Mouse (Mus musculus): ENCODE measurements around the gene Tmprss11e.

The Tmprss11e gene

GRCm38 (mm10) chr5:86745715-86746114, at the start of gene Tmprss11e:
TSS of gene Tmprss11e (minus strand) at chr5:86745815.
- DNase-seq (ENCODE audit: low read depth, low spot score): no peak

GRCm38 (mm10) chr5:86792807-86793206, 47.2 kb upstream of the Tmprss11e start:
- no peak for DNase-seq (ENCODE audit: low read depth, low spot score)

GRCm38 (mm10) chr5:86792249-86792648, 46.6 kb upstream of the Tmprss11e start:
- no peak for DNase-seq (ENCODE audit: low read depth, low spot score)

- DNase-seq (ENCODE audit: low read depth, low spot score): no peak
Observed at GRCm38 (mm10) chr5:86789954-86790353, 44.3 kb upstream of the Tmprss11e start.

GRCm38 (mm10) chr5:86786798-86787197, 41.2 kb upstream of the Tmprss11e start:
- no peak for DNase-seq (ENCODE audit: low read depth, low spot score)

- DNase-seq (ENCODE audit: low read depth, low spot score): peak; percentile 34
Observed at GRCm38 (mm10) chr5:86784205-86784604, 38.6 kb upstream of the Tmprss11e start.

GRCm38 (mm10) chr5:86783059-86783458, 37.4 kb upstream of the Tmprss11e start:
- no peak for DNase-seq (ENCODE audit: low read depth, low spot score)

- DNase-seq (ENCODE audit: low read depth, low spot score): no peak
Observed at GRCm38 (mm10) chr5:86778471-86778870, 32.9 kb upstream of the Tmprss11e start.

- DNase-seq (ENCODE audit: low read depth, low spot score): no peak
Observed at GRCm38 (mm10) chr5:86776941-86777340, 31.3 kb upstream of the Tmprss11e start.

- DNase-seq (ENCODE audit: low read depth, low spot score): no peak
Observed at GRCm38 (mm10) chr5:86771010-86771409, 25.4 kb upstream of the Tmprss11e start.

- DNase-seq (ENCODE audit: low read depth, low spot score): no peak
Observed at GRCm38 (mm10) chr5:86769015-86769658, 23.5 kb upstream of the Tmprss11e start.

GRCm38 (mm10) chr5:86742796-86743195, 2.8 kb downstream of the Tmprss11e start:
- no peak for DNase-seq (ENCODE audit: low read depth, low spot score)

- DNase-seq (ENCODE audit: low read depth, low spot score): no peak
Observed at GRCm38 (mm10) chr5:86741146-86741545, 4.5 kb downstream of the Tmprss11e start.

GRCm38 (mm10) chr5:86735808-86736207, 9.8 kb downstream of the Tmprss11e start:
- no peak for DNase-seq (ENCODE audit: low read depth, low spot score)

GRCm38 (mm10) chr5:86730587-86730986, 15.0 kb downstream of the Tmprss11e start:
- DNase-seq (ENCODE audit: low read depth, low spot score): peak; percentile 5

GRCm38 (mm10) chr5:86728574-86728973, 17.0 kb downstream of the Tmprss11e start:
- no peak for DNase-seq (ENCODE audit: low read depth, low spot score)

GRCm38 (mm10) chr5:86727033-86727432, 18.6 kb downstream of the Tmprss11e start:
- no peak for DNase-seq (ENCODE audit: low read depth, low spot score)

- DNase-seq (ENCODE audit: low read depth, low spot score): no peak
Observed at GRCm38 (mm10) chr5:86725021-86725420, 20.6 kb downstream of the Tmprss11e start.

- no peak for DNase-seq (ENCODE audit: low read depth, low spot score)
Observed at GRCm38 (mm10) chr5:86722820-86723460, 22.7 kb downstream of the Tmprss11e start.

GRCm38 (mm10) chr5:86714967-86715366, 30.6 kb downstream of the Tmprss11e start:
- DNase-seq (ENCODE audit: low read depth, low spot score): no peak

GRCm38 (mm10) chr5:86704923-86705322, 40.7 kb downstream of the Tmprss11e start:
- DNase-seq (ENCODE audit: low read depth, low spot score): no peak

GRCm38 (mm10) chr5:86684667-86685066, 60.9 kb downstream of the Tmprss11e start:
- peak; percentile 46 for DNase-seq (ENCODE audit: low read depth, low spot score)

- no peak for DNase-seq (ENCODE audit: low read depth, low spot score)
Observed at GRCm38 (mm10) chr5:86676262-86676661, 69.4 kb downstream of the Tmprss11e start, which contains the start of gene Tmprss11b. TSS of gene Tmprss11b (minus strand) at chr5:86676362.
